Mouse (Mus musculus) hindbrain, embryonic 14.5 days (tissue): ENCODE measurements at regions not wholly inside any gene's neighbourhood (a gene's known extent, or its start where the extent isn't known, plus 50 kb on each side); places are given as distances from the start of the nearest gene placed in this dataset.
A peak's percentile ranks its signal among the peaks of the same experiment; 100 is the strongest.

Experiments
- ATAC-seq: fragments of 200-750 bp; cut with Nextera tagmentation; 2 replicates; pipeline ENCODE4 v1.8.0; 2017; ENCODE audit warnings: moderate number of reproducible peaks, mild to moderate bottlenecking, moderate TSS enrichment, moderate library complexity; ENCODE audit not compliant: low FRiP score
- DNase-seq: peaks from one replicate; pipeline ENCODE4 v3.0.0-alpha.2; 2015; ENCODE audit warnings: low spot score
- H3K27ac ChIP-seq: fragments of 300-500 bp; sonication (generic); 2 replicates; pipeline ENCODE4 v1.5.1; 2014; ENCODE audit warnings: mild to moderate bottlenecking, moderate library complexity
- H3K27me3 ChIP-seq: fragments of 300-500 bp; sonication (generic); 2 replicates; pipeline ENCODE4 v1.6.1; 2014; ENCODE audit warnings: mild to moderate bottlenecking, low read length, mixed read lengths; ENCODE audit not compliant: control insufficient read depth, insufficient read depth
- H3K36me3 ChIP-seq: fragments of 300-500 bp; sonication (generic); replicated peaks from 2 replicates; pipeline ENCODE4 v1.6.1; 2014; ENCODE audit not compliant: control insufficient read depth, insufficient read depth
- H3K4me1 ChIP-seq: fragments of 300-500 bp; sonication (generic); replicated peaks from 2 replicates; pipeline ENCODE4 v1.6.1; 2014; ENCODE audit warnings: antibody characterized with exemption, low read length, mixed read lengths; ENCODE audit not compliant: control insufficient read depth, insufficient read depth
- H3K4me2 ChIP-seq: fragments of 300-500 bp; sonication (generic); replicated peaks from 2 replicates; pipeline ENCODE4 v1.6.1; 2014; ENCODE audit warnings: mild to moderate bottlenecking, moderate library complexity
- H3K4me3 ChIP-seq: fragments of 300-500 bp; sonication (generic); replicated peaks from 2 replicates; pipeline ENCODE4 v1.5.1; 2014; ENCODE audit warnings: mild to moderate bottlenecking, low read length
- H3K9ac ChIP-seq: fragments of 300-500 bp; sonication (generic); 2 replicates; pipeline ENCODE4 v1.6.1; 2014
- H3K9me3 ChIP-seq: fragments of 300-500 bp; sonication (generic); 2 replicates; pipeline ENCODE4 v1.6.1; 2016; ENCODE audit warnings: low read length; ENCODE audit not compliant: control insufficient read depth
- WGBS: fragments of 180-500 bp; shearing (Covaris S2); extraction: QIAGEN DNeasy Blood & Tissue Kit; methylation state at CpG from one replicate; pipeline ENCODE4 v1.1.7; 2014; 5-methylcytosine and 5-hydroxymethylcytosine counted together

GRCm38 (mm10) chr2:173992041-173992440, 84.1 kb upstream of the Stx16 start:
- DNase-seq: no peak
- no peak; the same call in 1 of the 2 replicates for ATAC-seq
- Histone ChIP-seq H3K4me3 (no peak overlapping the region), H3K9ac (no peak overlapping the region), H3K36me3 (no peaks in the 10 kb centered on the region), H3K9me3 (no peaks in the 10 kb centered on the region), H3K4me1 (peaks cover 21% of the 10 kb centered on the region), H3K4me2 (no peak overlapping the region), H3K27me3 (no peaks in the 10 kb centered on the region), H3K27ac (peak overlapping the region; percentile 45)
- 29% methylated on average over 5 of the region's 5 CpGs for WGBS

- Histone ChIP-seq H3K27ac (peak overlapping the region; percentile 33; the same call in 1 of the 2 replicates), H3K4me1 (peaks cover 21% of the 10 kb centered on the region), H3K9ac (no peak overlapping the region), H3K27me3 (no peaks in the 10 kb centered on the region), H3K9me3 (no peaks in the 10 kb centered on the region), H3K4me2 (no peak overlapping the region), H3K4me3 (no peak overlapping the region), H3K36me3 (no peaks in the 10 kb centered on the region)
- DNase-seq: no peak
- no peak for ATAC-seq
- WGBS: 83% methylated on average over 5 of the region's 5 CpGs
Observed at GRCm38 (mm10) chr2:173993431-173993955, 82.6 kb upstream of the Stx16 start.

GRCm38 (mm10) chr2:173994301-173995073, 81.6 kb upstream of the Stx16 start:
- WGBS: 34% methylated on average over 13 of the region's 13 CpGs
- no peak overlapping the region for H3K4me3 ChIP-seq
- H3K4me1 ChIP-seq: peaks cover 21% of the 10 kb centered on the region
- peak overlapping the region; percentile 32; the same call in 1 of the 2 replicates for H3K27ac ChIP-seq
- no peaks in the 10 kb centered on the region for H3K36me3 ChIP-seq
- no peak overlapping the region for H3K9ac ChIP-seq
- DNase-seq (peak; percentile 58), ATAC-seq (peak; percentile 41)
- no peaks in the 10 kb centered on the region for H3K27me3 ChIP-seq
- H3K9me3 ChIP-seq: no peaks in the 10 kb centered on the region
- no peak overlapping the region for H3K4me2 ChIP-seq

GRCm38 (mm10) chr2:174004666-174005065, 71.4 kb upstream of the Stx16 start:
- H3K27ac ChIP-seq: no peak overlapping the region
- no peak overlapping the region for H3K4me3 ChIP-seq
- no peaks in the 10 kb centered on the region for H3K36me3 ChIP-seq
- no peak overlapping the region for H3K4me2 ChIP-seq
- DNase-seq (no peak), ATAC-seq (no peak)
- peaks cover 10% of the 10 kb centered on the region; the same call in 1 of the 2 replicates for H3K9me3 ChIP-seq
- 91% methylated on average over 8 of the region's 8 CpGs for WGBS
- no peak overlapping the region for H3K9ac ChIP-seq
- H3K27me3 ChIP-seq: no peaks in the 10 kb centered on the region
- peaks cover 9% of the 10 kb centered on the region for H3K4me1 ChIP-seq

GRCm38 (mm10) chr2:174007976-174008349, 68.1 kb upstream of the Stx16 start:
- H3K4me2 ChIP-seq: no peak overlapping the region
- no peak overlapping the region for H3K27ac ChIP-seq
- H3K4me1 ChIP-seq: peaks cover 9% of the 10 kb centered on the region
- H3K9ac ChIP-seq: no peak overlapping the region
- ATAC-seq (peak; percentile 32; the same call in 1 of the 2 replicates), DNase-seq (no peak)
- H3K36me3 ChIP-seq: no peaks in the 10 kb centered on the region
- 34% methylated on average over 2 of the region's 2 CpGs for WGBS
- H3K27me3 ChIP-seq: no peaks in the 10 kb centered on the region
- no peak overlapping the region for H3K4me3 ChIP-seq
- peaks cover 10% of the 10 kb centered on the region; the same call in 1 of the 2 replicates for H3K9me3 ChIP-seq

- Histone ChIP-seq H3K4me1 (peaks cover 9% of the 10 kb centered on the region), H3K9me3 (peaks cover 7% of the 10 kb centered on the region; the same call in 1 of the 2 replicates), H3K4me3 (no peak overlapping the region), H3K27ac (no peak overlapping the region), H3K27me3 (no peaks in the 10 kb centered on the region), H3K36me3 (no peaks in the 10 kb centered on the region), H3K9ac (0 out of 2 replicates have a peak overlapping the region, but pooled peaks have one; percentile 32), H3K4me2 (no peak overlapping the region)
- DNase-seq (no peak), ATAC-seq (peak; percentile 52; the same call in 1 of the 2 replicates)
- WGBS: 22% methylated on average over 19 of the region's 19 CpGs
Observed at GRCm38 (mm10) chr2:174008350-174009218, 67.5 kb upstream of the Stx16 start.

- H3K9me3 ChIP-seq: no peaks in the 10 kb centered on the region
- H3K27me3 ChIP-seq: no peaks in the 10 kb centered on the region
- DNase-seq (no peak), ATAC-seq (no peak)
- peaks cover 9% of the 10 kb centered on the region for H3K4me1 ChIP-seq
- no peak overlapping the region for H3K27ac ChIP-seq
- no peak overlapping the region for H3K4me2 ChIP-seq
- H3K4me3 ChIP-seq: no peak overlapping the region
- WGBS: 50% methylated on average over 3 of the region's 3 CpGs
- no peak overlapping the region for H3K9ac ChIP-seq
- no peaks in the 10 kb centered on the region for H3K36me3 ChIP-seq
Observed at GRCm38 (mm10) chr2:174010038-174010437, 66.1 kb upstream of the Stx16 start.

- ATAC-seq: no peak
- H3K9ac ChIP-seq: no peak overlapping the region
- no peaks in the 10 kb centered on the region for H3K9me3 ChIP-seq
- no peak overlapping the region for H3K4me3 ChIP-seq
- H3K27ac ChIP-seq: no peak overlapping the region
- H3K27me3 ChIP-seq: no peaks in the 10 kb centered on the region
- no peak for DNase-seq
- H3K4me2 ChIP-seq: no peak overlapping the region
- H3K4me1 ChIP-seq: peaks cover 9% of the 10 kb centered on the region
- WGBS: 53% methylated on average over 8 of the region's 8 CpGs
- no peaks in the 10 kb centered on the region for H3K36me3 ChIP-seq
Observed at GRCm38 (mm10) chr2:174011399-174011798, 64.7 kb upstream of the Stx16 start.

GRCm38 (mm10) chr2:174014361-174014760, 61.7 kb upstream of the Stx16 start:
- Histone ChIP-seq H3K4me1 (no peaks in the 10 kb centered on the region), H3K36me3 (no peaks in the 10 kb centered on the region), H3K9me3 (no peaks in the 10 kb centered on the region), H3K27ac (no peak overlapping the region), H3K4me2 (no peak overlapping the region), H3K9ac (no peak overlapping the region), H3K27me3 (no peaks in the 10 kb centered on the region), H3K4me3 (no peak overlapping the region)
- no peak for DNase-seq
- 60% methylated on average over 2 of the region's 2 CpGs for WGBS
- no peak for ATAC-seq
